Mouse (Mus musculus): Measurements from ENCODE around the gene Lig1.

GRCm38 (mm10) chr7:13298821-13299220 lies 21.7 kb downstream of the Lig1 start:
- no peak for TF ChIP-seq SIN3A (IDR thresholded peaks at IDR 0.05; ENCODE audit: low read length)
- TF ChIP-seq ELF1 (IDR thresholded peaks at IDR 0.05; ENCODE audit: low read depth, low read length), result no peak
- TF ChIP-seq MXI1 (IDR thresholded peaks at IDR 0.05; ENCODE audit: low read depth, low read length), result no peak
- TF ChIP-seq POLR2A (IDR thresholded peaks at IDR 0.05; ENCODE audit: low read depth, low read length), result no peak
- no peak for TF ChIP-seq EP300 (IDR thresholded peaks at IDR 0.05; ENCODE audit: low read length)
- no peak for TF ChIP-seq CTCF (conservative IDR thresholded peaks at IDR 0.05 in 1 of 2, IDR thresholded peaks at IDR 0.05 in 1 of 2; ENCODE audit: low read depth in 2 of 2, low read length in 2 of 2)
- TF ChIP-seq KAT2A (IDR thresholded peaks at IDR 0.05; ENCODE audit: insufficient replicate concordance, low read length), result no peak
- no peak for TF ChIP-seq GABPA (IDR thresholded peaks at IDR 0.05; ENCODE audit: insufficient replicate concordance, low read depth, low read length)
- TF ChIP-seq UBTF (IDR thresholded peaks at IDR 0.05; ENCODE audit: low read depth, low read length), result no peak
- TF ChIP-seq SMC3 (IDR thresholded peaks at IDR 0.05; ENCODE audit: low read depth, low read length), result no peak
- no peak for TF ChIP-seq RAD21 (IDR thresholded peaks at IDR 0.05; ENCODE audit: low read depth, low read length)
- no peak for TF ChIP-seq MAX (IDR thresholded peaks at IDR 0.05; ENCODE audit: low read length)
- no peak for TF ChIP-seq MYC (IDR thresholded peaks at IDR 0.05; ENCODE audit: low read depth, low read length)
